Mouse (Mus musculus) kidney, embryonic 15.5 days (tissue): ENCODE measurements at regions not wholly inside any gene's neighbourhood (a gene's known extent, or its start where the extent isn't known, plus 50 kb on each side); places are given as distances from the start of the nearest gene placed in this dataset.

Experiments
- ATAC-seq: fragments of 200-750 bp; cut with Nextera tagmentation; replicated peaks from 2 replicates; pipeline ENCODE4 v1.8.0; 2017; ENCODE audit warnings: moderate TSS enrichment; ENCODE audit not compliant: low FRiP score
- H3K27ac ChIP-seq: fragments of 300-500 bp; sonication (generic); 2 replicates; pipeline ENCODE4 v1.5.1; 2015; ENCODE audit warnings: mild to moderate bottlenecking, inconsistent platforms
- H3K27me3 ChIP-seq: fragments of 300-500 bp; sonication (generic); 2 replicates; pipeline ENCODE4 v1.6.1; 2015; ENCODE audit warnings: inconsistent platforms
- H3K36me3 ChIP-seq: fragments of 300-500 bp; sonication (generic); 2 replicates; pipeline ENCODE4 v1.6.1; 2015; ENCODE audit warnings: inconsistent platforms
- H3K4me1 ChIP-seq: fragments of 300-500 bp; sonication (generic); 2 replicates; pipeline ENCODE4 v1.6.1; 2015; ENCODE audit warnings: inconsistent platforms
- H3K4me2 ChIP-seq: fragments of 300-500 bp; sonication (generic); 2 replicates; pipeline ENCODE4 v1.6.1; 2015; ENCODE audit warnings: moderate library complexity, mild to moderate bottlenecking, inconsistent platforms
- H3K4me3 ChIP-seq: fragments of 300-500 bp; sonication (generic); replicated peaks from 2 replicates; pipeline ENCODE4 v1.5.1; 2015; ENCODE audit warnings: mild to moderate bottlenecking, inconsistent platforms
- H3K9ac ChIP-seq: fragments of 300-500 bp; sonication (generic); 2 replicates; pipeline ENCODE4 v1.6.1; 2015; ENCODE audit warnings: mild to moderate bottlenecking, inconsistent platforms
- H3K9me3 ChIP-seq: fragments of 300-500 bp; sonication (generic); replicated peaks from 2 replicates; pipeline ENCODE4 v1.6.1; 2016; ENCODE audit warnings: inconsistent platforms
- WGBS: fragments of 180-500 bp; shearing (Covaris S2); methylation state at CpG from one replicate; pipeline ENCODE4 v1.1.7; 2015; ENCODE audit warnings: mixed read lengths; 5-methylcytosine and 5-hydroxymethylcytosine counted together

GRCm38 (mm10) chr13:101083416-101083815 is 250.2 kb upstream of the Slc30a5 start:
- no peaks in the 10 kb centered on the region for H3K9me3 ChIP-seq
- H3K27me3 ChIP-seq = no peaks in the 10 kb centered on the region
- H3K4me2 ChIP-seq = no peak overlapping the region
- no peak overlapping the region for H3K4me3 ChIP-seq
- no peak overlapping the region for H3K9ac ChIP-seq
- no peaks in the 10 kb centered on the region for H3K36me3 ChIP-seq
- H3K4me1 ChIP-seq = no peaks in the 10 kb centered on the region
- ATAC-seq = no peak
- H3K27ac ChIP-seq = no peak overlapping the region
- WGBS = 62% methylated on average over 1 of the region's 1 CpGs

DNA sequence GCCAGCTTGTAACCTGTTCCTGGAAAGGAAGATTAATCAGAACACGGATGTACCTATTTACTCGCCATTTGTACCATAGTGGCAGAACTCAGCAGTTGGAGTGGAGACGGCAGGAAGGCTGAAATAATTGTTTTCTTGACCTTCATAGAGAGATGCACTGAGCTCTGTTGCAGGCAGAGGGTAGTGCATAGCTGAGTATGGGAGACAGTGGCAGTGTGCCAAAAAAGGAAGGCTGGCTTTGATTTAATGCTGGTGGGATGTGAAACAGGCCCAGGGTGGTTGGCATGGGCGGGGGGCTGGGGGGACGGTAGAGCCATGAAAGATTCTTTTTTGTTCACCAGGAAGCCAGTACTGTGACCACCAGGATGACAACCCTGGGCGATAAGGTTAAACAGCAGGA is 235.3 kb upstream of the Slc30a5 start:
- Histone ChIP-seq H3K4me2 (no peak overlapping the region), H3K4me1 (no peaks in the 10 kb centered on the region), H3K9me3 (no peaks in the 10 kb centered on the region), H3K36me3 (no peaks in the 10 kb centered on the region), H3K27me3 (no peaks in the 10 kb centered on the region), H3K27ac (no peak overlapping the region), H3K4me3 (no peak overlapping the region), H3K9ac (no peak overlapping the region)
- WGBS = 66% methylated on average over 6 of the region's 6 CpGs
- no peak for ATAC-seq

DNA sequence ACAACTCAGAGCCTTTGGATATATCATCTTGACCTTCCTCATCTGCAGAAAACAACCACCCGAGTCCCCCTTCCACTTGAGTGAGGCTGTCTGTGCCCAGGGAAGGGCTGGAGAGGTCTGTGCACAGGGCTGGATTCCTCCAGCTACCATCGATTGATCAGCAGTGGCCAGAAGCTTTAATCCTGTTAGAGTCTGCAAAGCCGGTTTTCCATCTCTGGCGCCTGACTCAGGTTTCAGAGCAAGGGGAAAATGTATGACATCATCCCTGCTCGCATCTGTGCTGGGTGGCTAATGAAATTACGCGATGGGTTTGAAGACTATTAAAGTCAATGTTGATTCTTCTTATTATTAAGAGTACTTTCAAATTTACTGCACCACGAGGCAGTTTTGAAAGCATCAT is 229.4 kb upstream of the Slc30a5 start:
- no peak overlapping the region for H3K9ac ChIP-seq
- 65% methylated on average over 8 of the region's 8 CpGs for WGBS
- 0 out of 2 replicates have a peak, but pooled peaks cover 2% of the 10 kb centered on the region for H3K4me1 ChIP-seq
- no peak for ATAC-seq
- no peaks in the 10 kb centered on the region for H3K27me3 ChIP-seq
- H3K9me3 ChIP-seq = no peaks in the 10 kb centered on the region
- no peak overlapping the region for H3K4me2 ChIP-seq
- H3K27ac ChIP-seq = no peak overlapping the region
- no peak overlapping the region for H3K4me3 ChIP-seq
- H3K36me3 ChIP-seq = no peaks in the 10 kb centered on the region

- Histone ChIP-seq H3K9ac (no peak overlapping the region), H3K36me3 (no peaks in the 10 kb centered on the region), H3K27me3 (no peaks in the 10 kb centered on the region), H3K4me1 (0 out of 2 replicates have a peak, but pooled peaks cover 2% of the 10 kb centered on the region), H3K27ac (no peak overlapping the region), H3K4me3 (no peak overlapping the region), H3K4me2 (peak overlapping the region; percentile 23; the same call in 1 of the 2 replicates), H3K9me3 (no peaks in the 10 kb centered on the region)
- ATAC-seq = no peak
- WGBS = 44% methylated on average over 15 of the region's 15 CpGs
Measured at GRCm38 (mm10) chr13:101061233-101062144, 228.3 kb upstream of the Slc30a5 start.

DNA sequence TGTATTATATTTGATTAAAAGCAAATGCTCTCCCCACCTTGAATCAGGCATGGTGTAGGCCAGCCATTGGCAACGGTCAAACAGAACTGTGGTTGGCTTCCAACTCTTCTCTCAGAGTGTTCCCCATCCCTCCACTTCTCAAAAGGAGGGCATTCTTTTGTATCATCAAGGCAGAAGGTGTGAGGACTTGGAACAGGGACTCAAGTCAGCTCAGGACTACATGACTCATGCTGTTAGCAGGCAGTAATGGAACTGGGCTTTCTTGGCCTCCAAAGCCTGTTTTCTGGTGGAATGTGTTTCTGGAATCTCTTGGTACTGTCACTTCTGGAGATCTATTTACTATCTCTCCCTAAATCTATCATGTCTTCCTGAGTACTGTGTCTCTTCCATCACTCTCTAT is 216.3 kb upstream of the Slc30a5 start:
- no peak for ATAC-seq
- no peak overlapping the region for H3K4me3 ChIP-seq
- no peak overlapping the region for H3K9ac ChIP-seq
- no peaks in the 10 kb centered on the region for H3K4me1 ChIP-seq
- no peaks in the 10 kb centered on the region for H3K9me3 ChIP-seq
- no peaks in the 10 kb centered on the region for H3K27me3 ChIP-seq
- H3K36me3 ChIP-seq = no peaks in the 10 kb centered on the region
- no peak overlapping the region for H3K27ac ChIP-seq
- no peak overlapping the region for H3K4me2 ChIP-seq
- 80% methylated on average over 1 of the region's 1 CpGs for WGBS

GRCm38 (mm10) chr13:101032594-101032993 is 199.4 kb upstream of the Slc30a5 start:
- 67% methylated on average over 1 of the region's 1 CpGs for WGBS
- Histone ChIP-seq H3K4me2 (no peak overlapping the region), H3K9ac (no peak overlapping the region), H3K9me3 (no peaks in the 10 kb centered on the region), H3K4me3 (no peak overlapping the region), H3K4me1 (no peaks in the 10 kb centered on the region), H3K27me3 (no peaks in the 10 kb centered on the region), H3K36me3 (no peaks in the 10 kb centered on the region), H3K27ac (no peak overlapping the region)
- ATAC-seq = 0 out of 2 replicates have a peak, but pooled peaks have one; percentile 70

- Histone ChIP-seq H3K36me3 (no peaks in the 10 kb centered on the region), H3K9ac (no peak overlapping the region)
- ATAC-seq = no peak
Measured at GRCm38 (mm10) chr13:101026043-101026442, 192.8 kb upstream of the Slc30a5 start.

DNA sequence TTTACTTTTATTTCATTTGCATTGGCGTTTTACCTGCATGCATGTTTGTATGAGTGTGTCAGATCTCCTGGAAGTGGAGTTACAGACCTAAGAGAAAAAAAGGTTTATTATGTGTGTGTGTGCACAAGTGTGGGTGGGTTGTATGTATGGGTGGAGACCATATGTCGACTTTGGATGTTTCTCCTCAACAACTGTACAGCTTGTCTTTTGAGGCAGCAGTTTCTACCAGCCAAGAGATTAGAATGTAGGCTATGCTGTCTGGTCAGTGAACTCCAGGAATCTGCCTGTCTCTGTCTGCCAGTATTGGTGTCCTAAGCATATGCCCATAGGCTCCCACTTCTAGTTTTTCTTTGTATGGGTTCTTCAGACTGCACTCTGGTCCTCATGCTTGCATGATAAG is 192.3 kb upstream of the Slc30a5 start:
- WGBS = 79% methylated on average over 2 of the region's 2 CpGs
- Histone ChIP-seq H3K27ac (no peak overlapping the region), H3K9ac (no peak overlapping the region), H3K4me2 (no peak overlapping the region), H3K4me3 (no peak overlapping the region), H3K27me3 (no peaks in the 10 kb centered on the region), H3K36me3 (no peaks in the 10 kb centered on the region), H3K4me1 (no peaks in the 10 kb centered on the region), H3K9me3 (no peaks in the 10 kb centered on the region)
- no peak for ATAC-seq

More at GRCm38 (mm10) chr13:101026043-101026442, 192.8 kb upstream of the Slc30a5 start:
- H3K4me1 ChIP-seq = no peaks in the 10 kb centered on the region
- no peak overlapping the region for H3K4me2 ChIP-seq
- no peak overlapping the region for H3K27ac ChIP-seq
- no peak overlapping the region for H3K4me3 ChIP-seq
- H3K27me3 ChIP-seq = no peaks in the 10 kb centered on the region
- no peaks in the 10 kb centered on the region for H3K9me3 ChIP-seq

GRCm38 (mm10) chr13:101024971-101025370 is 191.7 kb upstream of the Slc30a5 start:
- Histone ChIP-seq H3K36me3 (no peaks in the 10 kb centered on the region), H3K9ac (no peak overlapping the region), H3K27me3 (no peaks in the 10 kb centered on the region), H3K4me1 (no peaks in the 10 kb centered on the region), H3K4me2 (no peak overlapping the region), H3K4me3 (no peak overlapping the region), H3K9me3 (no peaks in the 10 kb centered on the region), H3K27ac (no peak overlapping the region)
- no peak for ATAC-seq
- 86% methylated on average over 2 of the region's 2 CpGs for WGBS

- no peak for ATAC-seq
- Histone ChIP-seq H3K36me3 (no peaks in the 10 kb centered on the region), H3K4me3 (no peak overlapping the region), H3K4me2 (no peak overlapping the region), H3K9ac (no peak overlapping the region), H3K9me3 (no peaks in the 10 kb centered on the region), H3K27me3 (no peaks in the 10 kb centered on the region), H3K4me1 (no peaks in the 10 kb centered on the region), H3K27ac (no peak overlapping the region)
- 67% methylated on average over 7 of the region's 7 CpGs for WGBS
Measured at GRCm38 (mm10) chr13:101019272-101019676, 186.0 kb upstream of the Slc30a5 start.

DNA sequence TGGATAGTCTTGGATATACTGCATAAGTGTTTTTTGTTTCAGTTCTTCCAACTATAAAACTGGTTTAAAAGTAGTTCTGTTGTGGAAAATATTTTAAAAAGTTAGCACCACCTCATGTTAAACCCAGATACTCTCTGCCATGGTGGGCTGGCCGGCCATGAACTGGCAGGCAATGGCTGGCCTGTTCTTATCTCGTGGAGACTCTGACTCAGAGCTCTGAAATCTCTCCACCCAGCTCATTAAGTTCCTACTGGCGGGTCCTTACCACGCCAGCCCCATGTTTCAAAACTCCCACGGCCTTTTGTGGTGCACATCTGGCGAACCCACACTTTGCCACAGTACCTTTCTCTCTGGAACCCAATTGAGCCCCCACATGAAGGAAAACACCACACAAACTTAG is 183.8 kb upstream of the Slc30a5 start:
- no peak overlapping the region for H3K4me2 ChIP-seq
- no peak overlapping the region for H3K9ac ChIP-seq
- H3K36me3 ChIP-seq = no peaks in the 10 kb centered on the region
- no peak overlapping the region for H3K4me3 ChIP-seq
- H3K27ac ChIP-seq = no peak overlapping the region
- WGBS = 57% methylated on average over 6 of the region's 6 CpGs
- no peaks in the 10 kb centered on the region for H3K4me1 ChIP-seq
- H3K9me3 ChIP-seq = no peaks in the 10 kb centered on the region
- H3K27me3 ChIP-seq = no peaks in the 10 kb centered on the region
- no peak for ATAC-seq

DNA sequence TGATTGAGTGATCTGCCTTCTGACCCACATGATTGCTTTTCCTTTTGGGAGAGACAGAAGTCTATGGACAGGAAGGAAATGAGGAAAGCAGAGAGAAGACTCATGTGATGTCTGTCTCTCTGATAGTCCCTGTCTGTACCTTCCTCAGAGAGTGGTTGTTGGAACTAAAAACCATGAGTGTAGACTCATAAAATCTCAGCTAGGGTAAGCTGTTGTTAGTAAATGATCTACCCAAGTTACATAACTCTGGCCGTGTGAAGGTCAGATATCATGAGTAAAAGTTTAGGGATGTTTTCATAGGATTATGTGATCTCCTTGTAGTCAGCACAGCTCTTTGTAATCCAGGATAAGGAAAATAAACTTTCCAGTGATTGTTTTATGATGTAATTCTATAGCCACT is 183.0 kb upstream of the Slc30a5 start:
- H3K36me3 ChIP-seq = no peaks in the 10 kb centered on the region

GRCm38 (mm10) chr13:101015435-101015834 is 182.2 kb upstream of the Slc30a5 start:
- H3K4me2 ChIP-seq = no peak overlapping the region
- no peak overlapping the region for H3K27ac ChIP-seq
- H3K9me3 ChIP-seq = no peaks in the 10 kb centered on the region
- no peak overlapping the region for H3K4me3 ChIP-seq
- no peaks in the 10 kb centered on the region for H3K36me3 ChIP-seq
- H3K9ac ChIP-seq = no peak overlapping the region
- 60% methylated on average over 3 of the region's 3 CpGs for WGBS
- no peaks in the 10 kb centered on the region for H3K27me3 ChIP-seq
- no peaks in the 10 kb centered on the region for H3K4me1 ChIP-seq
- no peak for ATAC-seq

More for the DNA sequence above, 183.0 kb upstream of the Slc30a5 start:
- H3K4me2 ChIP-seq = no peak overlapping the region
- H3K9ac ChIP-seq = no peak overlapping the region
- ATAC-seq = no peak
- H3K9me3 ChIP-seq = no peaks in the 10 kb centered on the region
- no peaks in the 10 kb centered on the region for H3K4me1 ChIP-seq
- no peaks in the 10 kb centered on the region for H3K27me3 ChIP-seq
- 16% methylated on average over 1 of the region's 1 CpGs for WGBS
- H3K27ac ChIP-seq = no peak overlapping the region
- no peak overlapping the region for H3K4me3 ChIP-seq
